Mouse (Mus musculus): ENCODE data around the gene Yae1d1.

DNA sequence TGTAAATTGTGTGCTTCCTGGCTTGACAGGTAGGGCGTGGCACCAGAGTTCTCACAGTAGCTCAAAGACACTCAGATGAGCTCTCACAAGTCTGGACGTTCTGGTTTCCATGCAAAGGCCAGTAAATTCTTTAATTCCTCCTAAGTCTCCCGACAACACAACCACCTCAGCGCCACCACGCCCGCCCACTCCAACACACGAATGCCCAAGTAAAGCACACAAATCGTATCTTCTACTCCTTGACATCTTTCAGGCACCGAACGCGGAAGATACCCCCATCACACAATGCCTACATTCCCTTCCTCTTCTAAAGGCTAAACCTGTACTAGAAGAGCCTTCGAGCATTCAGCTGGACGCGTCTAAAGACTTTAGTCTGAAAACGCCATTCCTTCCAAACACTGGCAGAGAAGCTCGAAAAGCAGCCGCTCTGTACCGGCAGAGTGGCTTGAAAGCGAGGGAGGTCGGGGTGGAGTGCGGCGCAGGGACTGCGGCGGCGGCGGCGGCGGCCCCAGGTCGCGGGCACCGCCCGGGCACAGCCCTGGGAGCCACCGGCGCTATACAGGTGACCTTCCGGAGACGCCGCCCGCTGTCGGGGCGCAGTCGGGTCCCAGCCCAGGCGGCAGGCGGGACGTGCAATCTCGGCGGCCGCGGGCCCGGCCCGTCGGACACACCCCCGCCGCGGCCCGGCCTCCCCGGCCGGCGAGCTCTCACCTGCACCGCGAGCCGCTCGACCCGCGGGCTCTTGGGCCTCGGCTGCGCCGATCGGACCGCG lies 49.7 kb downstream of the Yae1d1 start:
- TF ChIP-seq CTCF (IDR thresholded peaks at IDR 0.05; ENCODE audit: borderline replicate concordance, insufficient read depth, low read depth, low read length): no peak
- no peak for TF ChIP-seq POLR2A (IDR thresholded peaks at IDR 0.05; ENCODE audit: borderline replicate concordance, insufficient read depth, low read length)
